Mouse (Mus musculus): ENCODE measurements around the gene Arhgap19.

- TF ChIP-seq CTCF (IDR thresholded peaks at IDR 0.05; ENCODE audit: extremely low read depth, insufficient read length, insufficient replicate concordance, low read depth, low read length) (no peak), POLR2A (IDR thresholded peaks at IDR 0.05; ENCODE audit: low read depth, low read length) (no peak)
Measured at GRCm38 (mm10) chr19:41836719-41837118, 34.9 kb upstream of the Arhgap19 start.

All from small intestine, adult 2 months (tissue).